Mouse (Mus musculus) intestine, postnatal 0 days (tissue): ENCODE measurements around the gene Sf3b2. TPM values are rescaled to one million over a fixed set of nuclear protein-coding genes. Genes with fewer than 3 reads are reported as not detected.

Experiments used
- ATAC-seq: fragments of 200-750 bp; cut with Nextera tagmentation; 2 replicates; pipeline ENCODE4 v1.8.0; 2017; ENCODE audit warnings: mild to moderate bottlenecking, moderate TSS enrichment, moderate library complexity
- H3K27ac ChIP-seq: fragments of 300-500 bp; sonication (generic); 2 replicates; pipeline ENCODE4 v1.5.1; 2014; ENCODE audit warnings: mild to moderate bottlenecking, low read depth, low read length, moderate library complexity
- H3K27me3 ChIP-seq: fragments of 300-500 bp; sonication (generic); replicated peaks from 2 replicates; pipeline ENCODE4 v1.6.1; 2014; ENCODE audit warnings: low read length, mixed read lengths; ENCODE audit not compliant: control insufficient read depth, insufficient read depth
- H3K36me3 ChIP-seq: fragments of 300-500 bp; sonication (generic); 2 replicates; pipeline ENCODE4 v1.6.1; 2014; ENCODE audit warnings: mild to moderate bottlenecking, moderate library complexity; ENCODE audit not compliant: control insufficient read depth, insufficient read depth
- H3K4me1 ChIP-seq: fragments of 300-500 bp; sonication (generic); replicated peaks from 2 replicates; pipeline ENCODE4 v1.6.1; 2014; ENCODE audit warnings: antibody characterized with exemption, low read length, mixed read lengths; ENCODE audit not compliant: control insufficient read depth, insufficient read depth
- H3K4me2 ChIP-seq: fragments of 300-500 bp; sonication (generic); replicated peaks from 2 replicates; pipeline ENCODE4 v1.6.1; 2014; ENCODE audit warnings: low read depth, mild to moderate bottlenecking, moderate library complexity
- H3K4me3 ChIP-seq: fragments of 300-500 bp; sonication (generic); 2 replicates; pipeline ENCODE4 v1.5.1; 2014; ENCODE audit warnings: low read depth, low read length
- H3K9ac ChIP-seq: fragments of 300-500 bp; sonication (generic); 2 replicates; pipeline ENCODE4 v1.6.1; 2014; ENCODE audit warnings: mild to moderate bottlenecking, low read depth, low read length
- H3K9me3 ChIP-seq: fragments of 300-500 bp; sonication (generic); 2 replicates; pipeline ENCODE4 v1.6.1; 2016; ENCODE audit warnings: mixed run types; ENCODE audit not compliant: control insufficient read depth
- CTCF ChIP-seq: sonication (generic); IDR thresholded peaks from 2 replicates; pipeline ENCODE4 v1.5.1; 2016; ENCODE audit warnings: low read depth, mild to moderate bottlenecking, control low read depth, antibody characterized with exemption, moderate library complexity
- WGBS: fragments of 180-500 bp; shearing (Covaris S2); extraction: QIAGEN DNeasy Blood & Tissue Kit; methylation state at CpG from one replicate; pipeline ENCODE4 v1.1.7; 2014; 5-methylcytosine and 5-hydroxymethylcytosine counted together
- polyA plus RNA-seq: library from polyadenylated mRNA; unstranded; fragments of >200 nt; fragmentation: Nextera tagmentation; extraction: Ambion mirVana; gene quantifications from 2 replicates; pipeline ENCODE4 v1.2.1, GENCODE M21; 2015

Gene Sf3b2
- polyA plus RNA-seq, 1 experiment from 2014 or later: 160 TPM

- ATAC-seq: no peak
- H3K4me2 ChIP-seq: no peak overlapping the region
- H3K27ac ChIP-seq: no peak overlapping the region
- no peaks in the 10 kb centered on the region for H3K9me3 ChIP-seq
- H3K36me3 ChIP-seq: no peaks in the 10 kb centered on the region
- 81% methylated on average over 6 of the region's 6 CpGs for WGBS
- TF ChIP-seq CTCF: no peak
- no peak overlapping the region for H3K4me3 ChIP-seq
- H3K27me3 ChIP-seq: no peaks in the 10 kb centered on the region
- H3K9ac ChIP-seq: no peak overlapping the region
- H3K4me1 ChIP-seq: peaks cover 5% of the 10 kb centered on the region; the same call in 1 of the 2 replicates
These were observed 5.3 kb upstream of the Sf3b2 start for GRCm38 (mm10) chr19:5300588-5300987.

DNA sequence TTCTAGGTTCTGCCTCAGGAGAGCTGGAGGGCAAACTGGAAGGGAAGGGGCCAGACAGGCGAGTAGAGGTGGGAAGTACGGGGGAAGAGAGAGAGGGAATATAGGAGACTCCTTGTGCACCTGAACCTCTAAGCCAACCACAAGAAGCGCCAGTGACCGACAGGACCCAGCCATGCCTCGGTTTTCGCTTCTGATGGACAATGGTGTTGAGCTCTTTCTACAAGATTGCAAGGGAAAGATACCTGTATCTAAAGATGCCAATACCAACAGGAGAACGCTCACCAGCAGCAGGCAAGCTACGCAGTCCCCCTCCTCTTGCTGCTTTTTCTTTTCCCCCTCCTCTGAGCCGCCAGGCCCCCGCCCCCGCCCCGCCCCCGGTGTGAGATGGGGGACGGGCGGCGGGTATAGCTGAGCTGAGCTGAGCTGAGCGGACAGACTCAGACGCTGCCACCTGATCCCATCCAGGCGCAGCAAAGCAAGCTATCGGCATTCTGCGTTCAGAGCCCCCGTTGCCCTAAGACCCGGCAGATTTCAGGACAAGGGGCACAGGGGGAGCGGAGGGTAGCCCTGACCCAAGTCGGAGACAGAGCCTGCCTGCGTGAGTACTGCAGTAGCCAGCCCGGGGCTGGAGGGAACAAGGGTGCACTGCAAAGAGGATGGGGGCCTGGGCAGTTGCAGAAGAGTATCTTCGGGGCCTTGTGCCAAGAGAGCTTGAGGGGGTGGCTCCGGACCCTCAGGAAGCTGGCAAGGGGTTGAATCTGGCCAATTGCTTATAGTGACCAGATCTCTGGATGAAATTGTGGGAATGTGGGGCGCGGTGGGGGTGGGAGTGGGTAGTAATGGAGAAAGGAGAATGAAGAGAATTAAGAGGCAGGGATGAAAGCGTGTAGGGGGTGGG, 2.9 kb upstream of the Sf3b2 start, which contains the start of gene Gal3st3:
Gal3st3 (plus strand) TSS at position 429 of the 898 bp plus-strand sequence.
- Histone ChIP-seq H3K27ac (no peak within 1 kb of the TSS), H3K4me2 (peak within 1 kb of the TSS; percentile 53), H3K27me3 (no peaks in the 10 kb centered on the region), H3K9me3 (no peaks in the 10 kb centered on the region), H3K4me1 (peaks cover 5% of the 10 kb centered on the region; the same call in 1 of the 2 replicates), H3K9ac (no peak within 1 kb of the TSS; the same call in 1 of the 2 replicates), H3K36me3 (peaks cover under 1% of the 10 kb centered on the region; the same call in 1 of the 2 replicates), H3K4me3 (peak within 1 kb of the TSS; percentile 11; the same call in 1 of the 2 replicates)
- no peak for TF ChIP-seq CTCF
- no peak for ATAC-seq
- WGBS: 20% methylated on average over 31 of the region's 32 CpGs

DNA sequence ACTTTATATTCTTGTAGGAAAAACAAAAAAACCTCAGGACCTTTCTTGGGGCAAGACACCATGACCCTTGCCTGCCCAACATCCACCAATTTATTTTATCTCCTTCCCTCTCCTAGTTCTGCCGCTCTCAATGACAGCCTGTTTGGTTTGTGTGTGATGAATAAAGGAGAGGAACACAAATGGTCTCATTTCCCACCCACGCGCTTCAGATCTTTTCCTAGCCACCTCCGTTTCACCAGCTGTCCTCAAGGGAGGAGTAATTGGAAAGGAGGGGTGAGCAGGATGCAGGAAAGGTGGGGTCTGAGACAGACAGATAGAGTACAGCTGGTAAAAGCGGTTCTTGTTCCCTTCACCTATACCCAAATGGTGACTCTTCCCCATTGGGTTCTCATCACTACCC, 1.4 kb upstream of the Sf3b2 start:
- Histone ChIP-seq H3K4me2 (no peak overlapping the region), H3K4me1 (peaks cover 5% of the 10 kb centered on the region; the same call in 1 of the 2 replicates), H3K27me3 (no peaks in the 10 kb centered on the region), H3K27ac (no peak overlapping the region), H3K36me3 (peaks cover 14% of the 10 kb centered on the region), H3K9ac (no peak overlapping the region), H3K4me3 (no peak overlapping the region), H3K9me3 (no peaks in the 10 kb centered on the region)
- TF ChIP-seq CTCF: no peak
- no peak for ATAC-seq
- WGBS: 59% methylated on average over 5 of the region's 5 CpGs

DNA sequence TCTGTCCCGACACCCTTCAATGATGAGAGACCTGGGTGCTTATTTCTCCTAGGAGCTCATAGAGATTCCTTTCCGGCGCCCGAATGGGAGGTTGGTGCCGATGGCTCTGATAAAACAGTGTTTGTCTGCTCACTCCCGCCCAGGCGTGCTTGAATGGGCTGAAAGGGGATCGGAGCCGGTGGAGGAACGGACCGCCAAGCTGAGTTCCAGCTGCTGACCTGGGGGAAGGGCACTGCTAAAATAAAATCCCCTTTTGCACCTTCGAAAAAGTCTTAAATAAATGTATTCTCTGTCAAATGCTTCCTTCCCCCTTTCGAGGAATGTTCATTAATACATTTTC, 451 bp upstream of the Sf3b2 start:
- Histone ChIP-seq H3K27me3 (no peaks in the 10 kb centered on the region), H3K9ac (peak overlapping the region; percentile 34), H3K4me3 (peak overlapping the region; percentile 97), H3K9me3 (no peaks in the 10 kb centered on the region), H3K4me2 (peak overlapping the region; percentile 85), H3K4me1 (peaks cover 5% of the 10 kb centered on the region; the same call in 1 of the 2 replicates), H3K36me3 (peaks cover 23% of the 10 kb centered on the region), H3K27ac (peak overlapping the region; percentile 41; the same call in 1 of the 2 replicates)
- peak; percentile 48 for ATAC-seq
- TF ChIP-seq CTCF: no peak
- 4% methylated on average over 13 of the region's 13 CpGs for WGBS

- no peak overlapping the region for H3K9ac ChIP-seq
- TF ChIP-seq CTCF: no peak
- ATAC-seq: peak; percentile 75
- H3K4me1 ChIP-seq: no peaks in the 10 kb centered on the region
- no peaks in the 10 kb centered on the region for H3K27me3 ChIP-seq
- peaks cover 67% of the 10 kb centered on the region for H3K36me3 ChIP-seq
- no peak overlapping the region for H3K4me3 ChIP-seq
- H3K9me3 ChIP-seq: no peaks in the 10 kb centered on the region
- 43% methylated on average over 8 of the region's 8 CpGs for WGBS
- H3K27ac ChIP-seq: no peak overlapping the region
- H3K4me2 ChIP-seq: no peak overlapping the region
These were observed 16.9 kb downstream of the Sf3b2 start for GRCm38 (mm10) chr19:5278381-5278780.

GRCm38 (mm10) chr19:5277140-5277539, 18.1 kb downstream of the Sf3b2 start:
- no peak overlapping the region for H3K4me3 ChIP-seq
- H3K36me3 ChIP-seq: peaks cover 55% of the 10 kb centered on the region
- no peak overlapping the region for H3K4me2 ChIP-seq
- no peaks in the 10 kb centered on the region for H3K27me3 ChIP-seq
- no peak for ATAC-seq
- no peaks in the 10 kb centered on the region for H3K9me3 ChIP-seq
- no peak overlapping the region for H3K27ac ChIP-seq
- no peak overlapping the region for H3K9ac ChIP-seq
- H3K4me1 ChIP-seq: 0 out of 2 replicates have a peak, but pooled peaks cover 2% of the 10 kb centered on the region
- peak; percentile 52 for TF ChIP-seq CTCF
- 85% methylated on average over 3 of the region's 3 CpGs for WGBS
